Mouse (Mus musculus): ENCODE data around the gene Slc25a11. TPM values are rescaled to one million over a fixed set of nuclear protein-coding genes. Genes with fewer than 3 reads are reported as not detected.

Slc25a11 gene
- polyA plus RNA-seq (2021) = 152 TPM

DNA sequence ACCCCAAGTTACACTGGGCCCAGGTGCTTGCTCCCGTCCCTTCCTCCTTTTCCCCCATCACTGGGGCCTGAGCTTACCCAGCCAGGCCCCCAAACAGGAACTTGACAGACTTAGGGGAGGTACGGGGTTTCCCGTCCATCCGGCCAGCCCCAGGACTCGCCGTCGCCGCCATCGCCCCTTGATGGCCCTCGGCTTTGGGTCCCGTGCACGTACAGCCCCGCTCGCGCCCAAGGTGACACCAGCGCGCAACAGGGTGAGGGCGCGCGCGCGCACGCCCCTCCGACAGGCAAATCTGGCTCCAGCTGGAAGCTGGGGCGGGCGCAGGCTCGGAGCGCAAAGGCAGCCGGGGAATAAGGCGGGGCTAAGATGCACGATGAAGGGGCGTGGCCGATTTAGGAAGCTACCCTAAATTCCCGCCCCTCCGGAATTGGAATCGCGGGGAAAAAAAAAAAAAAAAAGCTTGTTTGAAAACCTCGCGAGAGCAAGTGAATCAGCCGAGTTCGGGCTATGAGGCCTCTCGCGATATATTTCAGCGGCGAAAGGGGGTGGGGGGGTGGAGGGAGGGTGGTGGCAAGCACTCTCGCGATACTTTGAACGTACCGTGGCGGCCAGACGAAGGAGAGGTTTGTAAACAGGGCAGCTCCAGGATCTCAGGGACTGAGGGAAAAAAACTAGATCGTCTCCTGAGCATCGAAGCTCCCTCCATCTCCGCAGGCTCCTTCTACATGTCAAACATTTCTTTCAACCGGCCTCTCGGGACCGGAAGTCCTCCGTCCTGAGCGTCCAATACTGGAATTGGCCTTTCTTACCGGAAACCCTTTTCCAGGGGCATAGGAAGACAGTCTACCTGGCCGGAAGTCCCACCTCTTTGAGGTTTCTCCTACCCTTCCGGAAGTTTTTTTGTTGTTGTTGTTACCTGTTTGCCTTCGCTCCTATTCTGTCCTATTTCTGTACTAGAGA, at the start of gene Slc25a11, which contains the start of gene Rnf167:
Slc25a11 (minus strand) TSS at position 789 of the 960 bp plus-strand sequence.
Rnf167 (plus strand) TSS at position 545 of the 960 bp plus-strand sequence.
- ChIA-PET POLR2A (interaction anchor here (0.6 to 4.2 kb wide), 8 partner anchors 9 to 1793 kb away, joined by 3 to 21 read pairs (median 4); partner anchors contain the start of genes Camta2 and Spag7), CTCF (interaction anchor here (0.8 to 1.5 kb wide), 4 partner anchors 12 to 108 kb away, joined by 3 read pairs; no protein-coding TSS in a partner anchor)
- TF ChIP-seq CTCF (IDR thresholded peaks at IDR 0.05) = no peak
- in situ Hi-C loops (cut with MboI; ENCODE audit: low pct_unique_long_range_greater_than_20kb) = no loop called here
- peak; percentile 65 for ATAC-seq
- no peaks in the 10 kb centered on the region for H3K27me3 ChIP-seq
- peak; percentile 98 for DNase-seq (ENCODE audit: low read depth, low spot score)

DNA sequence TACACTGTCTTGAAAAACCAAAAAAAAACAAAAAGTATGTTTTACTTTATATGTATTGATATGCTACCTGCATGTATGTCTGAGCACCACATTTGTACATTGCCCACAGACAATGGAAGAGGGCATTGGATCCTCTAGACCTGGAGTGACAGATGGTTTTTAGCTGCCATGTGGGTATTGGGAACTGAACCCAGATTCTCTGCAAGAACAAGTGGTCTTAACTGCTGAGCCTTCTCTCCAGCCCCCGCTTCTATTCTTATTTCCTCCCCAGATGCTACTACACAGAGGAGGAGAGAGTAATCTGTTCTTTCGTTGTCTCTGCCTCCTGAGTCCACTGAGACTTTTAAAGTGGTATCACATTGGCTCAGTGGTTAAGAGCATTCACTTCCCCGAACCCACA, 46.2 kb upstream of the Slc25a11 start:
- CTCF ChIA-PET = no interaction called here
- in situ Hi-C loops (cut with MboI; ENCODE audit: low pct_unique_long_range_greater_than_20kb) = no loop called here
- DNase-seq (ENCODE audit: low read depth, low spot score) = no peak
- ATAC-seq = no peak
- TF ChIP-seq CTCF (IDR thresholded peaks at IDR 0.05) = no peak
- no peaks in the 10 kb centered on the region for H3K27me3 ChIP-seq
- POLR2A ChIA-PET = no interaction called here

DNA sequence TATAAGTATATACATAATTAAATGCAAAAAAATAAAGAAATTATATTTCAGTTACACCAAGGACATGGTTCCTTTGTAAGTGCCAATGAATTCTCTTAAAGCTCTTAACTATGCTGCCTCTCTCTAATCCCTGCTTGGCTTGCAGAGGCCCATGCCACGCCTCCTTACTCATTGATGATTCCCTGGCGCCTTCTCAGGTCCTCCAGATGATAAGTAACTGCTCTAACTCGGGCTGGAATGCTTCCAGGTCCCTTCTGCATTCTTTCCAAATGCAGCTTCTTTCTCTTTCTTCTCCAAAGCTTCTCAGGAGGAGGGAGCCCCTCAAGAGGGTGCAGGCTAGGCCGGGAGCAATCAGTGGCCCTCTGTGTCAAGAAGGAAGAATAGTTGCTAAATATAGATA, 42.3 kb upstream of the Slc25a11 start:
- POLR2A ChIA-PET = interaction anchor here (1.3 kb wide), 1 partner anchor 10 kb away, joined by 5 read pairs; the partner anchor contains the start of genes Inca1 and Kif1c
- TF ChIP-seq CTCF (IDR thresholded peaks at IDR 0.05) = no peak
- ATAC-seq (no peak), DNase-seq (ENCODE audit: low read depth, low spot score) (no peak)
- in situ Hi-C loops (cut with MboI; ENCODE audit: low pct_unique_long_range_greater_than_20kb) = loop anchor here (5.0 kb wide), 1 partner anchor 63 kb away; no protein-coding TSS in a partner anchor
- no peaks in the 10 kb centered on the region for H3K27me3 ChIP-seq
- CTCF ChIA-PET = interaction anchor here (1.1 kb wide), 1 partner anchor 13 kb away, joined by 3 read pairs; no protein-coding TSS in a partner anchor

DNA sequence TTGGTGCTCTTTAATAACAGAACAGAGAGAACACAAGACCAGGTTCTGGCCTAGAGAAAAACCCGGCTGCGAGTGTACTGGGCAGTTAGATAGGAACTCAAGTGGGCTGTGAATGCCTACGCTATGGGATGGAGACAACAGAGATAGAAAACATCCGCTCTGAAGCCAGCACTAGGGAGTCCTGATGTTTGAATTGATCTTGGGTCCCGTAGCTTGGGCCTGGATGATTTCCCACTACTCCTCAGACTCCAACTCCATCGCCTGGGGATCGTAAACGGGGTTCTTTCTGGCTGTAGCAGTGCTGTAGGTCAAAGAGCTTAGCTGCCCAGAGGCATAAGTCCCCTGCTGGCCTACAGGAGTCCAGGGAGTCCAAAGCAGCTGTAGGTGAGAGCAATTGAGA, 41.1 kb upstream of the Slc25a11 start:
- no peaks in the 10 kb centered on the region for H3K27me3 ChIP-seq
- in situ Hi-C loops (cut with MboI; ENCODE audit: low pct_unique_long_range_greater_than_20kb) = loop anchor here (5.0 kb wide), 1 partner anchor 64 kb away; no protein-coding TSS in a partner anchor
- no peak for DNase-seq (ENCODE audit: low read depth, low spot score)
- no peak for TF ChIP-seq CTCF (IDR thresholded peaks at IDR 0.05)
- CTCF ChIA-PET = interaction anchor here (0.8 to 1.5 kb wide), 6 partner anchors 9 to 17 kb away, joined by 3 to 7 read pairs (median 3); no protein-coding TSS in a partner anchor
- POLR2A ChIA-PET = interaction anchor here (0.6 to 2.2 kb wide), 4 partner anchors 12 to 50 kb away, joined by 3 to 11 read pairs (median 7); partner anchors contain the start of genes Inca1, Kif1c, Rnf167 and Slc25a11
- no peak for ATAC-seq

DNA sequence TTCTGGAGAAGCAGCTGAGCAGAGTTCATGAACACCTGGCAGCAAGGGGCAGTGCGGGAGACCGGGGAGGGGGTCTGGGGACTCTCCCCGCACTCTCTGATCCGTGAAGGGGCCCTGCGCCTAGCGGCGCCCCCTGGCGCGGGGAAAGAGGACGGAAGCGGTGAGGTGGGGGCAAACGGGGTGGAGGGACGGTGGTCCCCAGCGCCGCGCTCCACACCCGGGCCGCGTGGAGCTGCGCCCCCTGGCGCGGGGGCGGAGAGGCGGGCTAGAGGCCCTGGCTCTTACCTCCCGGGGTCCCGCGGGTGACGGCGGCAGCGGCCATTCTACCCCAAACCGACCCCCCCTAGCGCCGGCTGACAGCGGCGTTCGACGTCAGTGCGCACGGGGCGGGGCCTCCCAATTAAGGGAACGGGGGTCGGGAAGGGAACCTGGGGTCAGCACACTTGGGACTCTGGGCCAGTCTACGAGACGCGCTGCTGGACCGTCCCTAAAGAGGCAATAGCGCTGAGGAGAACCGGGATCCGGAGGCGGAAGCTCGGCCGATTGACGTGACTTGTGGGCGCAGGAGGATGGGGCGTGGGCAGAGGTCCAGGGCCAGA, 40.4 kb upstream of the Slc25a11 start, which contains the start of gene Camta2:
Camta2 (minus strand) TSS at position 505 of the 599 bp plus-strand sequence.
- DNase-seq (ENCODE audit: low read depth, low spot score) (no peak), ATAC-seq (peak; percentile 63)
- no peaks in the 10 kb centered on the region for H3K27me3 ChIP-seq
- in situ Hi-C loops (cut with MboI; ENCODE audit: low pct_unique_long_range_greater_than_20kb) = loop anchor here (5.0 kb wide), 1 partner anchor 65 kb away; no protein-coding TSS in a partner anchor
- peak; percentile 99 for TF ChIP-seq CTCF (IDR thresholded peaks at IDR 0.05)
- ChIA-PET POLR2A (interaction anchor here (0.6 to 2.2 kb wide), 5 partner anchors 12 to 50 kb away, joined by 3 to 11 read pairs (median 7); partner anchors contain the start of genes Inca1, Kif1c, Rnf167 and Slc25a11), CTCF (interaction anchor here (0.8 to 1.5 kb wide), 7 partner anchors 10 to 19 kb away, joined by 3 to 7 read pairs (median 4); partner anchors contain the start of gene Spag7)

DNA sequence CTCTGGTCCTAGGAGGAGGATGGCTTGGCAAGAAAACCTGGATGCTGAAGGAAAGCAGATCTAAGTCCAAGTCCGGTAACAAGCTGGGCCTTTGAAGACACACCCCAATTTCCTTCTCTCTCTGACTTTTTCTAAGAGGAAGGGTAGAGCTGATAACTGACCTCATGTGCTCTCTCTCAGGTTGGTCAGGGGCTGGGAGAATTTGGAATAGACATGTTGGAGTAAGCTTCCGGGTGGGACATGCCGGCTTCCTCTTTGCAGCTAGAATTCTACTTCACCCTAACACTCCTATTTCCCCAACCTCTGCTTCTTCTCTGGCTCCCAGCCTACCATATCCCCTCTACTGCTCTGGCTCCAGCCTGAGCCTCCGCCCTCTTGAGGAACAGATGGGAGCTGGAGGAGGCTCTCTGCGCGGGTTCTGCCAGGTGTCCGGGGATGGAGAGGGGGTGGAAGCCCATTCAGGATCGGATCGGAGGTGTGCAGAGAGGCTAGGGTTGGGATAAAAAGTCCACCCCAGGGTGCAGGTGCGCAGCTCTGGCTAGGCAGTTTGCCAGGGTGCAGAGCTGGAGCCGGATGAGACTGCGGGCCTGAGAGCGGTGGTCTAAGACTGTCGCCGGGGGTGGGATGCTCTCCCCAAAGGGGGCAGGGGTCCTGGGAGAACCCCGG, 39.8 kb upstream of the Slc25a11 start:
- CTCF ChIA-PET = interaction anchor here (1.2 to 1.5 kb wide), 2 partner anchors 12 to 18 kb away, joined by 4 to 7 read pairs; partner anchors contain the start of gene Spag7
- in situ Hi-C loops (cut with MboI; ENCODE audit: low pct_unique_long_range_greater_than_20kb) = loop anchor here (5.0 kb wide), 1 partner anchor 65 kb away; no protein-coding TSS in a partner anchor

DNA sequence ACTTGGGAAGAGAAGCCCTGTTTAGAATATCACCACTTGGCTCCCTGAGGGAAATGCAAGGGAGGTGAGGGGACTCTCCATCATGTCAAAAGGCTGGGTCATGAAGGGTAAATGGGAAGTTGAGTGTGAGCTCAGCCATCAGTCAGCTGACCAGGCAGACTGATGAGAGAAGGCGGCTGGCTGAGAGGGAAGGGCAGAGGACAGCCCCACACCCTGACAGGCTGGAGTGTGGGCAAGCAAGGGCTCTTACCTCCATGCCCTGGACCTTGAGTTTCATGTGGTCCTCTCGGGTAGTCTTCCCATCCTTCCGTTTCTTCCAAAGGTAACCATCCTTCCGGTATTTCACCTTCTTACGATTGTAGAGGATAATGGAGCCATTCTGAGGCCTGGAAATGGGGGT, 36.4 kb upstream of the Slc25a11 start:
- DNase-seq (ENCODE audit: low read depth, low spot score) (no peak), ATAC-seq (no peak)
- POLR2A ChIA-PET = interaction anchor here (1.5 kb wide), 1 partner anchor 93 kb away, joined by 4 read pairs; no protein-coding TSS in a partner anchor
- CTCF ChIA-PET = no interaction called here
- TF ChIP-seq CTCF (IDR thresholded peaks at IDR 0.05) = no peak
- H3K27me3 ChIP-seq = no peaks in the 10 kb centered on the region
- in situ Hi-C loops (cut with MboI; ENCODE audit: low pct_unique_long_range_greater_than_20kb) = no loop called here

More for the DNA sequence above, 39.8 kb upstream of the Slc25a11 start:
- no peaks in the 10 kb centered on the region for H3K27me3 ChIP-seq
- POLR2A ChIA-PET = interaction anchor here (1.5 to 2.2 kb wide), 4 partner anchors 13 to 40 kb away, joined by 7 to 11 read pairs (median 8); partner anchors contain the start of genes Inca1, Kif1c, Rnf167 and Slc25a11
- TF ChIP-seq CTCF (IDR thresholded peaks at IDR 0.05) = no peak
- ATAC-seq = peak; percentile 21
- DNase-seq (ENCODE audit: low read depth, low spot score) = no peak

DNA sequence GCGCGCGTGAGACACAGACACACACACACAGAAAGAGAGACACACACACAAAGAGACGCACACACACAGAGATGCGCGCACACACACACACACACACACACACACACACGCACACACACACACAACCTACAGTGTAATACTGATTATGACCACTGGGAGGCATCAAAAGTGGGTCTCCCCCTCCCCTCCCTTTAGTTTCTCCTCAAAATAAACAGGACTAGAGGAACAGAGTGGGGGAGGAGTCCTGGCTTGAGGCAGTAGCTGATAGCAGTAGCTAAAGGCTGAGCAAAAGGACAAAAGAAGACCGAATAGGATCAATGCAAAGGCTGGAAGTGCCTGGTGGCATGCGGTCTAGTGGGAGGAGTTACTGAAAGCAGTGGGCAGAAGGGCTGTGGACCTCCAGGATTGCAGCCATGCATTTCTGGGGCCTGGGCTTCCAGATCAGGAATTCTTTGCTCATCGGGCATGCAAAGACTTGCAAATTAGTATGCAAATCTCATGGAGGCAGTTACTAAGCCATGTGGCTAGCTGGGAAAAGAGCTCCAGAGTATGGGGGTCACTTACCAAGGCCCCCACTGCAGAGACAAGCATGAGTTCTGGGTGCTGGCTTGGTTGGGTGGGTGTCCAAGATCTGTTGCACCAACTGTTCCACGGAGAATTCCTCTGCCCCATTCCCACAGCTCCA, 34.8 kb upstream of the Slc25a11 start:
- no peak for TF ChIP-seq CTCF (IDR thresholded peaks at IDR 0.05)
- POLR2A ChIA-PET = interaction anchor here (0.7 to 2.2 kb wide), 2 partner anchors 10 to 14 kb away, joined by 4 to 6 read pairs; no protein-coding TSS in a partner anchor
- no peaks in the 10 kb centered on the region for H3K27me3 ChIP-seq
- CTCF ChIA-PET = interaction anchor here (0.7 to 2.0 kb wide), 5 partner anchors 8 to 96 kb away, joined by 3 to 5 read pairs (median 4); no protein-coding TSS in a partner anchor
- DNase-seq (ENCODE audit: low read depth, low spot score) = no peak
- in situ Hi-C loops (cut with MboI; ENCODE audit: low pct_unique_long_range_greater_than_20kb) = no loop called here
- ATAC-seq = no peak

Measured in Patski (cell line).